Mouse (Mus musculus): ENCODE results near the gene Olfr380. TPM values are rescaled to one million over a fixed set of nuclear protein-coding genes. Genes with fewer than 3 reads are reported as not detected.

Olfr380 gene
- polyA plus RNA-seq (2012; fragmentation: generic; extraction: Trizol): not detected

GRCm38 (mm10) chr11:73457408-73457807, at the start of gene Olfr380:
Olfr380 (minus strand) TSS chr11:73457508.

GRCm38 (mm10) chr11:73491503-73491902, 34.2 kb upstream of the Olfr380 start, which contains the start of gene Olfr381:
Olfr381 (minus strand) TSS chr11:73491603.

GRCm38 (mm10) chr11:73428377-73428776, 28.9 kb downstream of the Olfr380 start, which contains the start of gene Olfr378:
Olfr378 (minus strand) TSS chr11:73428477.

Other genes starting within 250 kb of the Olfr380 start
- gene Trpv1, start 223.2 kb downstream of the Olfr380 start, polyA plus RNA-seq (2012; fragmentation: generic; extraction: Trizol): under 1 TPM in 1 of 2 experiments, not detected in 1; 0.11 TPM
- under 1 TPM; under 0.01 to 0.02 TPM for gene Trpv3, start 190.1 kb downstream of the Olfr380 start, polyA plus RNA-seq (2012; fragmentation: generic; extraction: Trizol)
- 1 to 10 TPM in 1 of 2 experiments, under 1 TPM in 1; 0.75 to 3.2 TPM for gene Aspa, start 127.9 kb downstream of the Olfr380 start, polyA plus RNA-seq (2012; fragmentation: generic; extraction: Trizol)
- not detected for gene Gm49340, start 127.8 kb downstream of the Olfr380 start, polyA plus RNA-seq (2012; fragmentation: generic; extraction: Trizol)
- under 1 TPM in 1 of 2 experiments, not detected in 1; 0.06 TPM for gene Spata22, start 127.8 kb downstream of the Olfr380 start, polyA plus RNA-seq (2012; fragmentation: generic; extraction: Trizol)
- gene Olfr20, start 106.7 kb downstream of the Olfr380 start, polyA plus RNA-seq (2012; fragmentation: generic; extraction: Trizol): not detected
- gene Olfr376, start 86.3 kb downstream of the Olfr380 start, polyA plus RNA-seq (2012; fragmentation: generic; extraction: Trizol): not detected
- not detected for gene Olfr1, start 57.9 kb downstream of the Olfr380 start, polyA plus RNA-seq (2012; fragmentation: generic; extraction: Trizol)
- not detected for gene Olfr378, start 29.0 kb downstream of the Olfr380 start, polyA plus RNA-seq (2012; fragmentation: generic; extraction: Trizol)
- not detected for gene Olfr381, start 34.1 kb upstream of the Olfr380 start, polyA plus RNA-seq (2012; fragmentation: generic; extraction: Trizol)
- gene Olfr382, start 59.7 kb upstream of the Olfr380 start, polyA plus RNA-seq (2012; fragmentation: generic; extraction: Trizol): not detected
- not detected for gene Olfr385, start 135.5 kb upstream of the Olfr380 start, polyA plus RNA-seq (2012; fragmentation: generic; extraction: Trizol)
- gene Olfr384, start 141.1 kb upstream of the Olfr380 start, polyA plus RNA-seq (2012; fragmentation: generic; extraction: Trizol): not detected
- not detected for gene Zfp735, start 231.3 kb upstream of the Olfr380 start, polyA plus RNA-seq (2012; fragmentation: generic; extraction: Trizol)